Mouse (Mus musculus) stomach, embryonic 14.5 days (tissue): Measurements from ENCODE around the gene Atp6v1e2. TPM values are rescaled to one million over a fixed set of nuclear protein-coding genes. Genes with fewer than 3 reads are reported as not detected.
A peak's percentile ranks its signal among the peaks of the same experiment; 100 is the strongest.

ENCODE experiments used
- ATAC-seq: fragments of 200-750 bp; cut with Nextera tagmentation; 2 replicates; pipeline ENCODE4 v1.8.0; 2017; ENCODE audit warnings: low read depth, moderate TSS enrichment; ENCODE audit not compliant: insufficient number of reproducible peaks, insufficient read depth, low FRiP score
- H3K27ac ChIP-seq: fragments of 300-500 bp; sonication (generic); 2 replicates; pipeline ENCODE4 v1.5.1; 2014; ENCODE audit warnings: mild to moderate bottlenecking, low read length, moderate library complexity, mixed read lengths
- H3K27me3 ChIP-seq: fragments of 300-500 bp; sonication (generic); 2 replicates; pipeline ENCODE4 v1.6.1; 2014; ENCODE audit warnings: low read length, control low read depth, mixed read lengths; ENCODE audit not compliant: control insufficient read depth, insufficient read depth
- H3K36me3 ChIP-seq: fragments of 300-500 bp; sonication (generic); 2 replicates; pipeline ENCODE4 v1.6.1; 2014; ENCODE audit warnings: mild to moderate bottlenecking, control low read depth, low read length, moderate library complexity, mixed read lengths; ENCODE audit not compliant: control insufficient read depth, insufficient read depth
- H3K4me1 ChIP-seq: fragments of 300-500 bp; sonication (generic); 2 replicates; pipeline ENCODE4 v1.6.1; 2014; ENCODE audit warnings: low read length, control low read depth, mixed read lengths; ENCODE audit not compliant: control insufficient read depth, insufficient read depth
- H3K4me2 ChIP-seq: fragments of 300-500 bp; sonication (generic); replicated peaks from 2 replicates; pipeline ENCODE4 v1.6.1; 2014; ENCODE audit warnings: low read depth, low read length, control low read depth
- H3K4me3 ChIP-seq: fragments of 300-500 bp; sonication (generic); 2 replicates; pipeline ENCODE4 v1.5.1; 2014; ENCODE audit warnings: low read depth, low read length, control low read depth
- H3K9ac ChIP-seq: fragments of 300-500 bp; sonication (generic); replicated peaks from 2 replicates; pipeline ENCODE4 v1.6.1; 2014; ENCODE audit warnings: low read depth, mild to moderate bottlenecking, control low read depth, low read length, moderate library complexity, mixed read lengths
- H3K9me3 ChIP-seq: fragments of 300-500 bp; sonication (generic); 2 replicates; pipeline ENCODE4 v1.6.1; 2016; ENCODE audit warnings: low read depth, low read length, control low read depth; ENCODE audit not compliant: control insufficient read depth
- WGBS: fragments of 180-500 bp; shearing (Covaris S2); extraction: QIAGEN DNeasy Blood & Tissue Kit; methylation state at CpG from one replicate; pipeline ENCODE4 v1.1.7; 2014; 5-methylcytosine and 5-hydroxymethylcytosine counted together
- polyA plus RNA-seq: library from polyadenylated mRNA; unstranded; fragments of >200 nt; fragmentation: Nextera tagmentation; extraction: Ambion mirVana; gene quantifications from 2 replicates; pipeline ENCODE4 v1.2.1, GENCODE M21; 2014

Gene Atp6v1e2
- polyA plus RNA-seq: not detected in 2 replicates

- no peaks in the 10 kb centered on the region for H3K4me1 ChIP-seq
- WGBS: 81% methylated on average over 28 of the region's 28 CpGs
- no peak for ATAC-seq
- H3K4me3 ChIP-seq: no peak within 1 kb of the TSS
- no peak within 1 kb of the TSS for H3K9ac ChIP-seq
- H3K27ac ChIP-seq: no peak within 1 kb of the TSS
- H3K4me2 ChIP-seq: no peak within 1 kb of the TSS
- H3K9me3 ChIP-seq: no peaks in the 10 kb centered on the region
- H3K27me3 ChIP-seq: no peaks in the 10 kb centered on the region
- no peaks in the 10 kb centered on the region for H3K36me3 ChIP-seq
Measured at GRCm38 (mm10) chr17:86947840-86948796, at the start of gene Atp6v1e2. Gene Atp6v1e2, minus strand, starts transcription at chr17:86947897.

GRCm38 (mm10) chr17:86997323-86997722 is 49.6 kb upstream of the Atp6v1e2 start:
- no peaks in the 10 kb centered on the region for H3K9me3 ChIP-seq
- ATAC-seq: no peak
- peaks cover 13% of the 10 kb centered on the region for H3K36me3 ChIP-seq
- H3K4me2 ChIP-seq: no peak overlapping the region
- H3K9ac ChIP-seq: no peak overlapping the region
- H3K4me1 ChIP-seq: no peaks in the 10 kb centered on the region
- H3K27me3 ChIP-seq: no peaks in the 10 kb centered on the region
- 79% methylated on average over 6 of the region's 6 CpGs for WGBS
- no peak overlapping the region for H3K27ac ChIP-seq
- H3K4me3 ChIP-seq: no peak overlapping the region

DNA sequence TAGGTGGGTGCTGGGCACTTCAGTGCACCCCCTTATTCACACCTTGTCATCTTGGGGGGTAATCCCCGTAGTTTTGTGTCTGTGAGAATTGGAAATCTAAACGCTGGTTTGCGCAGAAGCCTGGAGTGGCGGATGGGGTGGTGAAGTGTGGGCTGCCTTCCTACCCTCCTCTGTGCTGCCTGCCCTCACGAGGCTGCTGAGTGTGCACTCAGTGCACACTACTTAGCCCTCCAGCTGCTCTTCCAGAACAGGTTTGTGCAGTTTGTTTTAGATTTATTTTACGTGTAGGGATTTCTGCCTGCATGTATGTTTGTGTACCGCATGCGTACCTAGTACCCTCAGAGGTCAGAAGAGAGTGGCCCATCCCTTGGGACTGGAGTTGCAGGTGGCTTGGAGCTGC is 43.6 kb upstream of the Atp6v1e2 start:
- Histone ChIP-seq H3K9ac (no peak overlapping the region), H3K9me3 (no peaks in the 10 kb centered on the region), H3K27me3 (no peaks in the 10 kb centered on the region), H3K4me1 (peaks cover 6% of the 10 kb centered on the region), H3K36me3 (no peaks in the 10 kb centered on the region), H3K4me3 (no peak overlapping the region), H3K4me2 (no peak overlapping the region), H3K27ac (no peak overlapping the region)
- WGBS: 78% methylated on average over 8 of the region's 8 CpGs
- no peak for ATAC-seq

- ATAC-seq: no peak
- H3K36me3 ChIP-seq: no peaks in the 10 kb centered on the region
- H3K4me2 ChIP-seq: no peak overlapping the region
- no peak overlapping the region for H3K4me3 ChIP-seq
- no peak overlapping the region for H3K9ac ChIP-seq
- H3K4me1 ChIP-seq: peaks cover 6% of the 10 kb centered on the region
- H3K27me3 ChIP-seq: no peaks in the 10 kb centered on the region
- no peaks in the 10 kb centered on the region for H3K9me3 ChIP-seq
- 66% methylated on average over 6 of the region's 6 CpGs for WGBS
- no peak overlapping the region for H3K27ac ChIP-seq
Measured at GRCm38 (mm10) chr17:86988601-86989184, 41.0 kb upstream of the Atp6v1e2 start.

DNA sequence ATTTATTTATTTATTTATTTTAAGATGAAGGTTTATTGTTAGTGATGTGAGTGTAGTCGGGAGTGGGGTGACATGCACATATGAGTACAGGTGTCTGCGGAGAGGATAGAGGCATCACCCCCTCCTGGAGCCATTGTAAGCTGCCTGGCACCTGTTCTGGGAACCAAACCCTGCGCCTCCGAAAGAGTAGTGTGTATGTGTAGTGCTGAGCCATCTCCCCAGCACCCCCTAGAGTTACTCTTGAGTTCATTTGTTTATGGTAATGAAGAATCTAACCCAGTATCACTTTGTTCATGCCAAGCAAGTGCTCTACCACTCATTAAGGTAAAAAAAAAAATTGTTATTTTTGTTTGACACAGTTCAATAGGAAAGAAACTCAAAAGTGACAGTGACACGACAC is 40.5 kb upstream of the Atp6v1e2 start:
- Histone ChIP-seq H3K4me3 (no peak overlapping the region), H3K27me3 (no peaks in the 10 kb centered on the region), H3K36me3 (no peaks in the 10 kb centered on the region), H3K4me2 (no peak overlapping the region), H3K9ac (no peak overlapping the region), H3K27ac (no peak overlapping the region), H3K4me1 (peaks cover 6% of the 10 kb centered on the region), H3K9me3 (no peaks in the 10 kb centered on the region)
- WGBS: 87% methylated on average over 5 of the region's 5 CpGs
- ATAC-seq: no peak

DNA sequence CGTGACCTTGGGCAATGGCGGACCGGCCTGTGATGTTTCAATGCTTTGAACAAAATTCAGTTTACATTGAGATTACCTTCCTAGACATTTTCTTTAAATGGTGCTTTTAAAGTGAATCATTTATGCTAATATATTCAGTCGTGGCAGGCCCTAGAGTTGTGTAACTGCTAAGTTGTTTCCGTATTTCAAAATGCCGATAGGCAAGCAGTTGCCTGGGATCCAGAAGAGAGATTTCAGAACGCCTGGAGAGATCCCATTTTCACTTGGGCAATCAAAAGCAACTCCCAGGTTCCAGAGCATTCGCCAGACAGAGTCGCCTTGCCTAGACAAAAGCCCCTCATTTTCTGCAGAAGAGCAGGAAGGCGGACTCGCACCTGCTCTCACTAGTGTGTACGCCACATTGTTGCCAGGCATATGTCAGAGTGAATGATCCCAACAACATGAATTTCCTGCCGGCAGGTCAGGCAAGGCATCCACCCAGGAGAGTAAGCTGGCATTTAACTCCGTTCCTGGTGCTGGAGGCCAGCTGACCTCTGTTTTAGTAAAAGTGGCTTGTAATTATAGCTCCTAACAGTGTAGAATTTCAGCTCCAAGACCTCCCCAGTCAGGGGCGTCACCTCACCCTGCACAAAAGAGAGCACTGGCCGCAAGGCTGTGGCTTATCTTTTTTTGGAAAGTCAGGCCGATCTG is 38.9 kb upstream of the Atp6v1e2 start:
- Histone ChIP-seq H3K27ac (peak overlapping the region; percentile 3; the same call in 1 of the 2 replicates), H3K9ac (no peak overlapping the region), H3K4me2 (no peak overlapping the region), H3K4me1 (peaks cover 8% of the 10 kb centered on the region), H3K36me3 (no peaks in the 10 kb centered on the region), H3K4me3 (no peak overlapping the region), H3K27me3 (no peaks in the 10 kb centered on the region), H3K9me3 (no peaks in the 10 kb centered on the region)
- WGBS: 48% methylated on average over 17 of the region's 17 CpGs
- ATAC-seq: no peak

- ATAC-seq: 0 out of 2 replicates have a peak, but pooled peaks have one; percentile 53
- H3K4me3 ChIP-seq: no peak overlapping the region
- no peaks in the 10 kb centered on the region; the same call in 1 of the 2 replicates for H3K36me3 ChIP-seq
- H3K9me3 ChIP-seq: no peaks in the 10 kb centered on the region
- peaks cover 8% of the 10 kb centered on the region for H3K4me1 ChIP-seq
- WGBS: 57% methylated on average over 9 of the region's 9 CpGs
- H3K27ac ChIP-seq: no peak overlapping the region
- no peak overlapping the region for H3K9ac ChIP-seq
- H3K27me3 ChIP-seq: no peaks in the 10 kb centered on the region
- H3K4me2 ChIP-seq: no peak overlapping the region
Measured at GRCm38 (mm10) chr17:86982497-86982896, 34.8 kb upstream of the Atp6v1e2 start.

GRCm38 (mm10) chr17:86981701-86982100 is 34.0 kb upstream of the Atp6v1e2 start:
- Histone ChIP-seq H3K36me3 (no peaks in the 10 kb centered on the region; the same call in 1 of the 2 replicates), H3K4me2 (no peak overlapping the region), H3K9me3 (no peaks in the 10 kb centered on the region), H3K4me1 (peaks cover 4% of the 10 kb centered on the region), H3K9ac (no peak overlapping the region), H3K27ac (no peak overlapping the region), H3K4me3 (no peak overlapping the region), H3K27me3 (no peaks in the 10 kb centered on the region)
- 100% methylated on average over 2 of the region's 2 CpGs for WGBS
- ATAC-seq: no peak
